Mouse (Mus musculus): ENCODE data around the gene Ptgs2. TPM values are rescaled to one million over a fixed set of nuclear protein-coding genes. Genes with fewer than 3 reads are reported as not detected.

The Ptgs2 gene
- polyA plus RNA-seq, 1 experiment from 2014 or later: 0.61 TPM

GRCm38 (mm10) chr1:150135350-150135749 is 35.5 kb downstream of the Ptgs2 start:
- no peaks in the 10 kb centered on the region for H3K36me3 ChIP-seq (ENCODE audit: control insufficient read depth, insufficient read depth, low read length)
- H3K4me2 ChIP-seq (replicated peaks; ENCODE audit: low read depth): no peak overlapping the region
- no peaks in the 10 kb centered on the region for H3K9me3 ChIP-seq (ENCODE audit: control insufficient read depth, low read length)
- no peaks in the 10 kb centered on the region for H3K27me3 ChIP-seq (ENCODE audit: control insufficient read depth, insufficient read depth, low read length)
- H3K27ac ChIP-seq (replicated peaks): no peak overlapping the region
- ATAC-seq (ENCODE audit: low FRiP score, low TSS enrichment) (no peak), DNase-seq (ENCODE audit: low spot score) (no peak)
- H3K4me1 ChIP-seq (replicated peaks; ENCODE audit: control insufficient read depth, insufficient read depth): no peaks in the 10 kb centered on the region
- H3K9ac ChIP-seq (ENCODE audit: low read length): no peak overlapping the region
- no peak for TF ChIP-seq EP300 (optimal IDR thresholded peaks at IDR 0.05)
- no peak for TF ChIP-seq CTCF (IDR thresholded peaks at IDR 0.05; ENCODE audit: low read depth)
- no peak overlapping the region for H3K4me3 ChIP-seq (ENCODE audit: low read depth, low read length)

GRCm38 (mm10) chr1:150139730-150140129 is 39.9 kb downstream of the Ptgs2 start:
- no peak for ATAC-seq (ENCODE audit: low FRiP score, low TSS enrichment)
- WGBS: 58% methylated on average over 9 of the region's 9 CpGs
- Histone ChIP-seq H3K9ac (ENCODE audit: low read length) (no peak overlapping the region), H3K9me3 (ENCODE audit: control insufficient read depth, low read length) (no peaks in the 10 kb centered on the region), H3K27ac (replicated peaks) (no peak overlapping the region), H3K4me2 (replicated peaks; ENCODE audit: low read depth) (no peak overlapping the region), H3K36me3 (ENCODE audit: control insufficient read depth, insufficient read depth, low read length) (no peaks in the 10 kb centered on the region), H3K4me1 (replicated peaks; ENCODE audit: control insufficient read depth, insufficient read depth) (no peaks in the 10 kb centered on the region), H3K27me3 (ENCODE audit: control insufficient read depth, insufficient read depth, low read length) (no peaks in the 10 kb centered on the region), H3K4me3 (ENCODE audit: low read depth, low read length) (no peak overlapping the region)
- no peak for TF ChIP-seq EP300 (optimal IDR thresholded peaks at IDR 0.05)
- no peak for TF ChIP-seq CTCF (IDR thresholded peaks at IDR 0.05; ENCODE audit: low read depth)
- no peak for DNase-seq (ENCODE audit: low spot score)

DNA sequence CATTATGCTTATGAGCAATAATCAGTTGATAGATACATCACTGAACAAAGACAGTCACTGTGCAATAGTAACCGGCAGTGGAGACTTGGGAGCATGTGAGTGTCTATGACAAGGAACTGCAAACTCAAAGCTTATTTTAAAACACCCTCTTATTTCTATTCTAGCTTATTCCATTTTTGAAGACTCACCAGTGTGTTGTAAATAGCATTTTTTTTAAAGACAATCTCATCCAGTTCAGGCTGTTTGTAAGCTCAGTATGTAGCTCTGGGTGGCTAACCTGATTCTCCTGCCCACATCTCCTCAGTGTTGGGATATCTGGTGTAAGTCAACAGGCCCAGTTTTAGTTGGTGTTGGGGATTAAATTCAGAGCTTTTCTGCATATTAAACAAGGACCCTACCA is 42.1 kb downstream of the Ptgs2 start:
- Histone ChIP-seq H3K27ac (replicated peaks) (no peak overlapping the region), H3K36me3 (ENCODE audit: control insufficient read depth, insufficient read depth, low read length) (no peaks in the 10 kb centered on the region), H3K27me3 (ENCODE audit: control insufficient read depth, insufficient read depth, low read length) (no peaks in the 10 kb centered on the region), H3K4me1 (replicated peaks; ENCODE audit: control insufficient read depth, insufficient read depth) (no peaks in the 10 kb centered on the region), H3K4me3 (ENCODE audit: low read depth, low read length) (no peak overlapping the region), H3K9ac (ENCODE audit: low read length) (no peak overlapping the region), H3K4me2 (replicated peaks; ENCODE audit: low read depth) (no peak overlapping the region), H3K9me3 (ENCODE audit: control insufficient read depth, low read length) (no peaks in the 10 kb centered on the region)
- WGBS: 76% methylated on average over 1 of the region's 1 CpGs
- TF ChIP-seq EP300 (optimal IDR thresholded peaks at IDR 0.05) (no peak), CTCF (IDR thresholded peaks at IDR 0.05; ENCODE audit: low read depth) (no peak)
- DNase-seq (ENCODE audit: low spot score) (no peak), ATAC-seq (ENCODE audit: low FRiP score, low TSS enrichment) (no peak)

GRCm38 (mm10) chr1:150143578-150143977 is 43.7 kb downstream of the Ptgs2 start:
- TF ChIP-seq EP300 (optimal IDR thresholded peaks at IDR 0.05): no peak
- TF ChIP-seq CTCF (IDR thresholded peaks at IDR 0.05; ENCODE audit: low read depth): no peak
- ATAC-seq (ENCODE audit: low FRiP score, low TSS enrichment) (no peak), DNase-seq (ENCODE audit: low spot score) (no peak)
- H3K27ac ChIP-seq (replicated peaks): no peak overlapping the region
- whole genome bisulfite sequencing: 75% methylated on average over 1 of the region's 1 CpGs
- H3K36me3 ChIP-seq (ENCODE audit: control insufficient read depth, insufficient read depth, low read length): no peaks in the 10 kb centered on the region
- no peaks in the 10 kb centered on the region for H3K9me3 ChIP-seq (ENCODE audit: control insufficient read depth, low read length)
- H3K27me3 ChIP-seq (ENCODE audit: control insufficient read depth, insufficient read depth, low read length): no peaks in the 10 kb centered on the region
- no peak overlapping the region for H3K4me2 ChIP-seq (replicated peaks; ENCODE audit: low read depth)
- no peak overlapping the region for H3K9ac ChIP-seq (ENCODE audit: low read length)
- no peaks in the 10 kb centered on the region for H3K4me1 ChIP-seq (replicated peaks; ENCODE audit: control insufficient read depth, insufficient read depth)
- no peak overlapping the region for H3K4me3 ChIP-seq (ENCODE audit: low read depth, low read length)

GRCm38 (mm10) chr1:150145049-150145448 is 45.2 kb downstream of the Ptgs2 start:
- TF ChIP-seq EP300 (optimal IDR thresholded peaks at IDR 0.05): no peak
- TF ChIP-seq CTCF (IDR thresholded peaks at IDR 0.05; ENCODE audit: low read depth): no peak
- no peaks in the 10 kb centered on the region for H3K27me3 ChIP-seq (ENCODE audit: control insufficient read depth, insufficient read depth, low read length)
- WGBS: 78% methylated on average over 8 of the region's 8 CpGs
- no peak for ATAC-seq (ENCODE audit: low FRiP score, low TSS enrichment)
- H3K4me1 ChIP-seq (replicated peaks; ENCODE audit: control insufficient read depth, insufficient read depth): no peaks in the 10 kb centered on the region
- H3K9ac ChIP-seq (ENCODE audit: low read length): no peak overlapping the region
- H3K4me2 ChIP-seq (replicated peaks; ENCODE audit: low read depth): no peak overlapping the region
- no peaks in the 10 kb centered on the region for H3K36me3 ChIP-seq (ENCODE audit: control insufficient read depth, insufficient read depth, low read length)
- no peak overlapping the region for H3K4me3 ChIP-seq (ENCODE audit: low read depth, low read length)
- no peak overlapping the region for H3K27ac ChIP-seq (replicated peaks)
- H3K9me3 ChIP-seq (ENCODE audit: control insufficient read depth, low read length): no peaks in the 10 kb centered on the region
- no peak for DNase-seq (ENCODE audit: low spot score)

DNA sequence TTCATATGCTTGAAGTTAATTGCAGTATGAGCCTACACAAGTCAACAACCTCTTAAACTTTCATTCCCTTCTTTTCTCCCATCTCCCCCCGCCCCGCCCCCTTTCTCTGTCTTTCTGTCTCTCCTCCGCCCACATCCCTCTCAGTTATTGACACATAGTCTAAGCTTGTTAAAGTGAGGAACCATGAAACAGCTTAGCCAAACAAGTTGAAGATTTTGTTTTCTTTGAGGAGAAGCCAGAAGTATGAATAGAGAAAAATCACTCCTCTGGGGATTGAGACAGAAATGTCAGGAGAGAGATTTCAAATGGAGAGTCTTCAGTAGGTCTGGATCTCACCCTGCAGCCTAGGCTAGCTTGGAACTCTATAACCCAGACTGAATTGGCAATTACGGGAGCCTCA is 47.4 kb downstream of the Ptgs2 start:
- DNase-seq (ENCODE audit: low spot score) (no peak), ATAC-seq (ENCODE audit: low FRiP score, low TSS enrichment) (no peak)
- Histone ChIP-seq H3K9ac (ENCODE audit: low read length) (no peak overlapping the region), H3K36me3 (ENCODE audit: control insufficient read depth, insufficient read depth, low read length) (no peaks in the 10 kb centered on the region), H3K4me3 (ENCODE audit: low read depth, low read length) (no peak overlapping the region), H3K27me3 (ENCODE audit: control insufficient read depth, insufficient read depth, low read length) (no peaks in the 10 kb centered on the region), H3K4me1 (replicated peaks; ENCODE audit: control insufficient read depth, insufficient read depth) (no peaks in the 10 kb centered on the region), H3K27ac (replicated peaks) (no peak overlapping the region), H3K9me3 (ENCODE audit: control insufficient read depth, low read length) (no peaks in the 10 kb centered on the region), H3K4me2 (replicated peaks; ENCODE audit: low read depth) (no peak overlapping the region)
- TF ChIP-seq EP300 (optimal IDR thresholded peaks at IDR 0.05) (no peak), CTCF (IDR thresholded peaks at IDR 0.05; ENCODE audit: low read depth) (no peak)
- 75% methylated on average over 4 of the region's 4 CpGs for WGBS

Measured in stomach, postnatal 0 days (tissue).